Mouse (Mus musculus) cerebral cortex, adult 2 months (tissue): ENCODE results near the gene Nmrk1.

Experiments
- WGBS: fragments of 180-500 bp; shearing (Covaris S2); methylation state at CpG from one replicate; pipeline ENCODE4 v1.1.7; 2018; 5-methylcytosine and 5-hydroxymethylcytosine counted together

Gene Nmrk1

DNA sequence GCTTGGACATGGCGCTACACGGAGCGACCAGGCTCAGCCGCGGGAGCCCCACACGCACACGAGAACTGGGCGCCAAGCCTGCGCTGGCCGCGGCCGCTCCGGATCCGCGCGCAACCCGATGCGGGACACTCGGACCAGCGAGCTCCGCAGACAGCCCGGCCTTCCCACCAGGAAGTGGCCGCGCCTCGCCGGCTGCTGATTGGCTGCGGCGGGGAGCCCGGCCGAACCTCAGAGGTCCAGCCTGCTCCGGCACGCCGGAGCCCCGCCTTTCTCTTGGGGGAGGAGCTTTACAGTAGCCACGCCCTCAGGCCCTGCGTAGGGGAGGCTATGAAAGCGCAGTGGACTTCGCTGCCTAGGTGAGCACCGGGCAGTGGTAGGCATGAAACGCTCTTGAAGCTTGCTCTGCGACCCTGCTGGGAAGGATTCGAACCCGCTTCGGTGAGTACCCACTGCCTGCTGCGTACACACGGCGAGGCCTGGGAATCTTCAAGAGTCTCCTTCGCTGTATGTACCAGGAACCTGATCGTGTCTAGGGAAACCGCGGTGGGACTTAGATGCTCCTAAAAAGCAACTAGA lies at the start of gene Nmrk1, which contains the start of gene Ostf1:
TSS of gene Nmrk1 (plus strand) at position 307 of the 576 bp plus-strand sequence.
TSS of gene Ostf1 (minus strand) at position 180 of the 576 bp plus-strand sequence.
- under 1% methylated on average over 51 of the region's 51 CpGs for WGBS

DNA sequence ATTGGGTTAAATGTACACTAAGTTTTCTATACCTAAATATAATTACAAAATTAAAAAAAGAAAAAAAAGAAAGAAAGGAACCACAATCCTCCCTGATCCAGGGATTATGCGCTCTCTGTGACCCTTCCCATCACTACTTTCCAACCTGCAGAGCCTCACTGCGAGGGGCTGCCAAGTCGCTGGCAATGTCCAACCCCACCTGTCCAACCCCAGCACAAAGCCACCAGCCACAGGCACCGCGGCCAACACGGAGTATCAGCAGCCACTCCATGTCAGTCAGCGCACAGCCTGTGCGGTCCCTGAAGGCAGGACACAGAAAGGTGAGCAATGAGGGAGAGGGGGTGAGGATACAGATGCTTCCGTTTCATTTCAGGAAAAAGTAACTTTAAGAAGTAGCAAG lies 49.5 kb upstream of the Nmrk1 start:
- 96% methylated on average over 9 of the region's 9 CpGs for WGBS

GRCm38 (mm10) chr19:18582887-18583286 lies 48.9 kb upstream of the Nmrk1 start:
- WGBS, result 82% methylated on average over 6 of the region's 6 CpGs

- 93% methylated on average over 4 of the region's 4 CpGs for WGBS
These were observed 48.0 kb upstream of the Nmrk1 start for GRCm38 (mm10) chr19:18583706-18584105.

DNA sequence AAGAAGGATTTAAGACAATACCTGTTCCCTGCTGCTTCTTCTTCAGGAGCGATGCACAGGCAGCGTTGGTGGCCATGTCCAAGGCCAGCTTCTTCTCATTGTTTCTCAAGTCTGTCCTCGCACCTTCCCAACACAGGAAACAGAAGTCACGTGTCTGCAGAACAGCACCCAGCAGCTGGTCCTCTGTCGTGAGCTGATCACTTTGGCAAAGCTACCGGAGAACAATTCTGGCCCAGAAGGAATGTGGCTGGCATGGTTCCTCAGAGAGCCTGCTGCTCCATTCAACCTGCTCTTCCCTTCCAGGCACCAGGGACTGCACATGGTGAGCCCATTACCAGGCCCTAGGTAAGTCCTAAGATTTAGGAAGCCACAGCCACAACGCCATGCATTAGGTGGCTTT lies 47.1 kb upstream of the Nmrk1 start:
- 72% methylated on average over 7 of the region's 7 CpGs for WGBS

DNA sequence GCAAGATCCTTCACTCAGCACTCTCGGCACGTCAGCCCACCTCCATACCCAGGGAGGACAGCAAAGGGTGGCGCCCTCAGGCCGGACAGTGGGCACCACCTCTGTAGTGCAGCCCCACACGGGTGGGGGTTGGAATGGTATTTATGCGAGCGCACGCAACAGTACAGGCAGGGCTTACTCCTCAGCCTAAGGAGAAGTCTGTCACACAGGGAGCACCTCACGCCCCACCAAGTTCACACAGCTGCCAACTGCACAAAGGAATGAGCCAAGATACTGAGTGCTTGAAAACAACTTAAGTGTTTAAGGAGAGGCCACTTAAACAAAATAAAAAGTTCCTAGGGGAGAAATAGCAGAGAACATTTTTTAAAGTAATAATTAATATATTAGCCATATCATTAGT lies 44.6 kb upstream of the Nmrk1 start:
- 93% methylated on average over 9 of the region's 9 CpGs for whole genome bisulfite sequencing

- 96% methylated on average over 1 of the region's 1 CpGs for WGBS
These were observed 43.5 kb upstream of the Nmrk1 start for GRCm38 (mm10) chr19:18588243-18588642.

GRCm38 (mm10) chr19:18588801-18589200 lies 42.9 kb upstream of the Nmrk1 start:
- 95% methylated on average over 10 of the region's 10 CpGs for WGBS

DNA sequence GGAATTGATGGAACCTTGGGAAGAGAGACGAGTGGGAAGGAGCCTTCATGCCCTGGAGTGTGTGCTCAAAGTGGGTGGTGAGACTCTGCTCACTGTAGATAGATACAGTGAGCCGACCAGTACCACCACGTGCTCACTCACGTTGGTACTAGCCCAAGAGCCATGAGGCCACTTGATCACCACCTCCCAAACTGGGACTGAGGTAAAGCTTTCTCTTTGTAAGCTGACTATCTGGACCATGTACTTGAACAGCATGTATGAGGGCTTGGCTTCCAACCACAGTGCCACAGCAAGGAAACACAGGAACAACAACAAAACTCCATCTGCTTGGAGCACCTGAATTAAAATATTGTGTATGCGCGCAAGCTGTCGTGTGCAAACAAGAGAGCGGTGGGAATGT lies 42.5 kb upstream of the Nmrk1 start:
- 87% methylated on average over 8 of the region's 8 CpGs for WGBS

- 82% methylated on average over 5 of the region's 5 CpGs for WGBS
These were observed 41.5 kb upstream of the Nmrk1 start for GRCm38 (mm10) chr19:18590234-18590633.

GRCm38 (mm10) chr19:18590942-18591354 lies 40.8 kb upstream of the Nmrk1 start:
- 44% methylated on average over 5 of the region's 5 CpGs for WGBS

DNA sequence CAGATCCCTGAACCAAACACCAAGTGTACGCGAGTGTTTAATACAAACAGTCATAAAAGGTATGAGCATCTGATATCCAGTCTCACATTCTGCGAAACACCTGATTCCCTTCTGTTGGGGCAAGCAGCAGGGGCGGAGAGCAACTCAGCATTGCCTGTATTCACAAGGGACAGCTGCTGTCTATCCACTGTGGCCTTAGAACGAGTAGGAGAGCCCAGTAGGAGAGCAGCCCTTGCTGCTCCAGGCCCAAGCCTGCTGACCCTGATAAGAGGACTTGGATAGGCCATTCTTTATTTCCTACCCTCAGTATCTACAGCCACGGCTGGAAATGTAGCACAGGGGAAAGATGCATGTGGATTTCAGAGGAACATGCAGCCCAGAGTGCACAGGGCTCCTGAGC lies 38.8 kb upstream of the Nmrk1 start:
- 89% methylated on average over 6 of the region's 6 CpGs for WGBS

DNA sequence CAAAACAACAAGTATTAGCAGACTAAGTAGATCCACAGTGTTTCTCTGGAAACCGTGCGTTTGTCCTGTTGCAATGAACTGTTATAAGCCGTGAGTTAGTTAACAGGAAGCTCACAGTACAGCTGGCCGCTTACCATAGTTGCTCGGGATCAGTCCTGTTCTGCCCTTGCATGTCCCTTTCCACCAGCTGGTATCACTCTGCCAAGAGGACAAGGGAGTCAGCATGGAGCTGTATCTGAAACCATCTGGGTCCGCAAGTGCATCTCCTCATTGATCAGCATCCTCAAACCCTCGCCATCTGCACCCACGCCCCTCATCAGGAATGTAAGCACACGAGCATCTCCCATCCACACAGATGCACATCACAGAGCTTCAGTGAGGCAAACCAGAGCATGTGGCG lies 38.0 kb upstream of the Nmrk1 start:
- WGBS, result 78% methylated on average over 10 of the region's 10 CpGs

- WGBS, result 81% methylated on average over 5 of the region's 5 CpGs
These were observed 34.9 kb upstream of the Nmrk1 start for GRCm38 (mm10) chr19:18596876-18597275.

- WGBS, result 67% methylated on average over 6 of the region's 6 CpGs
These were observed 34.0 kb upstream of the Nmrk1 start for GRCm38 (mm10) chr19:18597772-18598171.

DNA sequence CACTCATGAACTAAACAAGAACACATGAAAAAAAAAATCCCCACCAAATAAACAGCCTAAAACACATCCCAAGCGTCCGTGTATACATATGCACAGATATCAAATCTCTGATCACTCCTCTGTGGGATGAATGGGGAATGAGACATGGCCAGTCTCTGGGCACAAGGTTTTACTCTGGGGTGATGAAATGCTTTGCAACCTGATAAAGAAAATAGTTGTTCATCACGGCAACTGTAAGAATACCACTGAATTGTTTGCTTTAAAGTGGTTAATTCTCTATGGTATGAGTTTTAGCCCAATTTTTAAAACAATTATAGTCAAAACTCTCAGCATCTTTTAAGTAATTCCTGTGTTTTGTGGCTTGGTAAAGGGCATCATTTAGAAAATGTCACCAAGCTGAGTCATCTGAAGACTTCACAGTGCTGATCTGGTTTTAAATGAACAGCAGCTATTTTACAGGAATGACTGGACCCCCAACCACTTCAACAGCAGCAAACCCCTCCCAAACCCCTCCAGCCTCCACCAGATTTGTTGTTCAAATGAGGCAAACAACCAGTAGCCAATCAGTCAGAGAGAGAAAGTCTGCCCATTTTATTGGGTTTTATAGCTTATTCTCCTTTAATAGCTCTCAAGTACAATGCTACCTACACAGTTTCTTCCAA lies 33.4 kb upstream of the Nmrk1 start:
- 88% methylated on average over 3 of the region's 3 CpGs for WGBS

DNA sequence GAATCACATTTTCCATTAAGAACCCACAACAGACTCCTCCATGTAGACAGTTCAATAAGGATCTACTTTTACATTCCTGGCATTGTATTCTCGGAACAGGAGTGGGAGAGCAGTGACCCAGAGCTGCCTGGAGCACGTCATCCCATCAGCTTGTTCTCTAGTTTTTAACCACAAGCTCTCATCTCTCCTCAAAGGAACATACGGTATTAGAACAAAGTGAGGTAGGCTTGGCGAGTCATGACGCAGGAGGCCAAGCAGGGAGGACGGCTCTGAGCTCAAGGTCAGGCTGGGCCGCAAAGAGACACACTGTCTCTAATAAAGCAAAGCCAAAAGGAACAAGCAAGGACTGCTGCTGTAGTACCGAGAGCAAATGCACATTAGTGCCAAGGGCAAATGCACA lies 32.7 kb upstream of the Nmrk1 start:
- WGBS, result 88% methylated on average over 8 of the region's 8 CpGs

DNA sequence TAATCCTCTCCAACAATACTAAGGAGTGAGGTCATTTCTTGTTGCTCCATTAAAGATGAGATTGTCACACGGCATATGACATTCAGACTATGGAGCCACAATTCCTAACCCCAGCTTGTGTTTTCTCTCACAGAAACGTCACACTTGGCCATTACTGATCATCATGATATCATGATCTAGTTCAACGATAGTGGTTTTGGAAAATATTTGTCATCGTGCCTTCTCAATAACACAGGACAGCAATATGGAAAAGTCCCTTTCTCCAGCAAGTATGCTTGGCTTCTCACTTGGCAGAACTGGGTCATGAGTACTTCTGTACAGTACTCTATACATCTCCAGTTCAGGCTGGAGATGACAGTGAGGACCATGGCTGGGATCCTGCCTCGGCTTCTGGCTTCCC lies 32.1 kb upstream of the Nmrk1 start:
- 96% methylated on average over 5 of the region's 5 CpGs for WGBS

DNA sequence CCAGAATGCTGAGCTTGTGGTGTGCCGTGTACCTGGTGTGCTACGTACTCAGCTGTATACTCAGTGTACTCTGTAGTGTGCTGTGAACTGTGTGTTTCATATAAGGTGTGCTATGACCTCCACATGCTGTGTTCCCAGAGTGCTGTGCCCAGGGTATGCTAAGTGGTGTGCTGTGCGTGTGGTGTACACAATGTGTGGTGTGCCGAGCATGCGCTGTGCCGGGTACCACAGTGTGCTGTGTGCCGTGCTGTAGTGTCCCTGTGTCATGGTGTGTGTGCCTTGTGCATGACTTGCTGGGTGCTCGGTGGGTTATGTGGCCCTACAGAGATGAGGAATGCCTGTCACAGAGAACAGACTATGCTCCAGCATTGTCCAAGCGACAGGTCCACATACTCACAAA lies 31.1 kb upstream of the Nmrk1 start:
- 98% methylated on average over 9 of the region's 9 CpGs for WGBS

DNA sequence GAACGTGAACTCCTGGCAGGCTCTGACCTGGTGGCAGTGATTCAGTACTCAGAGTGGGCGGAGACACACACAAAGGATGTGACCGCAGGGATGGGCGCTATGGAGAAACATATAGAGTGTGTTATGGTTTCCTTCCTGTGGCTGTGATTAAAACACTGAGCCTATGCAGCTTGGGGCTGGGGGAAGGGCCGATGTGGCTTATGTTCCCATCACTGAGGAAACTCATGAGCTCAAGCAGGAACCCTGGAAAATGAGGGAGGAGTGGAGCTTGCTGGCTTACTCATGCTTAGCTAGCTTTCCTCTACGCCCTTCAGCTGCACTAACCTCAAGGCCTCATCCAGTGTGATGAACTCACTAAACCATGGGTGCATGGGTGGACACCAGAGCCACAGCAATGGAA lies 28.7 kb upstream of the Nmrk1 start:
- 79% methylated on average over 6 of the region's 6 CpGs for WGBS

- WGBS, result 64% methylated on average over 7 of the region's 7 CpGs
These were observed 23.8 kb upstream of the Nmrk1 start for GRCm38 (mm10) chr19:18607907-18608306.

- WGBS, result 79% methylated on average over 6 of the region's 6 CpGs
These were observed 22.8 kb upstream of the Nmrk1 start for GRCm38 (mm10) chr19:18608975-18609374.

- 80% methylated on average over 7 of the region's 7 CpGs for WGBS
These were observed 17.4 kb upstream of the Nmrk1 start for GRCm38 (mm10) chr19:18614337-18614736.
